Mouse (Mus musculus) olfactory bulb, adult 2 months (tissue): ENCODE measurements around the gene Fat3.

Source experiments
- CTCF ChIP-seq: fragments of 200-500 bp; IDR thresholded peaks from 2 replicates; pipeline ENCODE4 v1.5.1; 2012; ENCODE audit warnings: low read depth, mild to moderate bottlenecking, low read length, moderate library complexity; ENCODE audit not compliant: insufficient read depth
- POLR2A ChIP-seq: fragments of 200-500 bp; IDR thresholded peaks from 2 replicates; pipeline ENCODE4 v1.6.1; 2012; ENCODE audit warnings: mild to moderate bottlenecking, low read depth, low read length, moderate library complexity; ENCODE audit not compliant: insufficient read depth

DNA sequence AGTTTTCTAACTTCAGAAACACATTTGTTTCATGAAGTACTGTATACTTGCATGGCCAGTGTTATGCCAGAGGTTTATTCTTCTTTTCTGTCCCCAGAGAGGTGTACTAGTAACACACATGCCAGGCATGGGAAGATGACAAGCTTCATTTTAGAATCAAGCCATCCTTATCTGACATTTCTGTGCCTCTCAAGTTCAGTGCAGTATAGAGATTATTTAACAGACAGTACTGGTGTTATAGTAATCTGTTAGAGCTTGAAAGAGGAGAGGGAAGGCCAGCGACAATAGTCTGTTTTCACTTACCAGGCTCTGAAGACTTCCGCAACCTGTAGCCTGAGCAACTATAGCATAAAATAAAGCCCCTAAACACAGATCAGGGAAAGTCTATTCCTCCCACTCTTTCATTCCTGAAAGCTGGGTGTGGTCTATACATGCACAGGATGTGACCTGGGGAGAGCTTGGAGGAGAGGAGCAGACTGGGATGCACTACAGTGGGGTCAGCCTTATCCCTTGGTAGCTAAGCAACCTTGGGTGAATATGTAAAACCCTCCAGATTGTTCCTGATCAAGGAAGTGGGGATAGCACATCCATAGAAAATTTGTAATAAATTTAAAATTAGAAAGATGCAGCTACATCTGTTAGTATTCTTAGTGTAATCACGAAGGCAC is 557.5 kb downstream of the Fat3 start:
- no peak for TF ChIP-seq CTCF
- no peak for TF ChIP-seq POLR2A
